Comparison of ENCODE assay signal across 8 mouse cellular contexts in the genomic region with DNA sequence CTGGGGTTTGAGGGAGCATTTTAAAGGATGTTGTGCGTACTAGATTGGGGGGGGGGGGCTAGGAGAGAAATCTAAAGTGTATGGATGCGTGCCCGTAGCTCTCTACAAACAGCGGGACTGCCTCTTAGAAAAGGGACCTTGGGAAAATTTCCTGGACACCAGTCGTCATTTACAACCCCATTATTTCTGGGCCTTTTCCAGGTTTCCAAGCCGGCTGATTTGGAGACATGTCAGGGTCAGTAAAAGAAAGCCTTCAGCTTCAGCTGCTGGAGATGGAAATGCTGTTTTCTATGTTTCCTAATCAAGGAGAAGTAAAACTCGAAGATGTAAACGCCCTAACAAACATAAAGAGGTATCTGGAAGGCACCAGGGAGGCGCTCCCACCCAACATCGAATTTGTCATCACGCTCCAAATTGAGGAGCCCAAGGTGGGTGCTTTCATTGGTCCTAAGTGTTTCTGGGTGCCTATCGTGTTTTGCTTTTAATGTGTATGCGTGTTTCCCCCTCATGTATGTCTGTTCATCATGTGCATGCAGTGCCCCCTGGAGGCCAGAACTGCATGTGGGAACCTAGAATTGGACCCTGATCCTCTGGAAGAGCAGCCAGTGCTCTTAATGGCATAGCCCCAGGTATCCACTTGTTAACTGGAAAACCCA. TPM values are rescaled to one million over a fixed set of nuclear protein-coding genes. Genes with fewer than 3 reads are reported as not detected.
DNase-seq lines count a peak whose midpoint lies in the region; ATAC-seq and TF ChIP-seq lines count a peak whose summit lies in the region.

No protein-coding gene starts in this region.

- TF ChIP-seq POLR2A in ES-Bruce4 (IDR thresholded peaks at IDR 0.05; ENCODE audit: insufficient read depth, low read length): no peak

- peak; percentile 78 for TF ChIP-seq CTCF in ES-Bruce4 (IDR thresholded peaks at IDR 0.05; ENCODE audit: low read depth, low read length)
- TF ChIP-seq CTCF in liver, postnatal 0 days (IDR thresholded peaks at IDR 0.05; ENCODE audit: low read depth): peak; percentile 92

- H3K9me3 ChIP-seq in ES-Bruce4 (replicated peaks; ENCODE audit: control insufficient read depth, insufficient read depth, low read length, poor library complexity, severe bottlenecking): no peaks in the 10 kb centered on the region
- no peaks in the 10 kb centered on the region for H3K9me3 ChIP-seq in forebrain, embryonic 14.5 days (replicated peaks; ENCODE audit: control insufficient read depth, low read length)
- H3K9me3 ChIP-seq in liver, postnatal 0 days (ENCODE audit: low read length): no peaks in the 10 kb centered on the region
- H3K9me3 ChIP-seq in neural tube, embryonic 13.5 days: no peaks in the 10 kb centered on the region

- H3K4me2 ChIP-seq in forebrain, embryonic 14.5 days (ENCODE audit: low read length): peak overlapping the region; percentile 100
- peak overlapping the region; percentile 98 for H3K4me2 ChIP-seq in liver, postnatal 0 days (ENCODE audit: low read depth, low read length)
- peak overlapping the region; percentile 98 for H3K4me2 ChIP-seq in neural tube, embryonic 13.5 days

- H3K4me1 ChIP-seq in ES-Bruce4 (ENCODE audit: control insufficient read depth, insufficient read depth, low read length): no peaks in the 10 kb centered on the region
- peaks cover 6% of the 10 kb centered on the region; the same call in 1 of the 2 replicates for H3K4me1 ChIP-seq in forebrain, embryonic 14.5 days (ENCODE audit: control insufficient read depth, insufficient read depth, low read length)
- H3K4me1 ChIP-seq in liver, postnatal 0 days (ENCODE audit: insufficient read depth): peaks cover 19% of the 10 kb centered on the region
- peaks cover 21% of the 10 kb centered on the region for H3K4me1 ChIP-seq in neural tube, embryonic 13.5 days (replicated peaks)

- no peak for TF ChIP-seq EP300 in ES-Bruce4 (IDR thresholded peaks at IDR 0.05; ENCODE audit: insufficient read depth, low read depth, low read length)
- TF ChIP-seq EP300 in liver, postnatal 0 days (IDR thresholded peaks at IDR 0.05; ENCODE audit: low read depth): no peak

- intact Hi-C loops in heart, postnatal 14 days (cut with DNase I): no loop called here

- H3K9ac ChIP-seq in ES-Bruce4 (ENCODE audit: low read depth, poor library complexity, severe bottlenecking): peak overlapping the region; percentile 63
- H3K9ac ChIP-seq in forebrain, embryonic 14.5 days (ENCODE audit: low read length): peak overlapping the region; percentile 66
- H3K9ac ChIP-seq in liver, postnatal 0 days (replicated peaks): peak overlapping the region; percentile 69; the same call in 1 of the 2 replicates
- H3K9ac ChIP-seq in neural tube, embryonic 13.5 days: peak overlapping the region; percentile 79

- peaks cover 9% of the 10 kb centered on the region; the same call in 1 of the 2 replicates for H3K36me3 ChIP-seq in ES-Bruce4 (ENCODE audit: control insufficient read depth, insufficient read depth, low read length, poor library complexity, severe bottlenecking)
- peaks cover 14% of the 10 kb centered on the region for H3K36me3 ChIP-seq in forebrain, embryonic 14.5 days (ENCODE audit: control insufficient read depth, insufficient read depth, low read length)
- H3K36me3 ChIP-seq in liver, postnatal 0 days (replicated peaks; ENCODE audit: insufficient read depth, low read length): no peaks in the 10 kb centered on the region; the same call in 1 of the 2 replicates
- H3K36me3 ChIP-seq in neural tube, embryonic 13.5 days: peaks cover 17% of the 10 kb centered on the region

- H3K27me3 ChIP-seq in ES-Bruce4 (ENCODE audit: control insufficient read depth, insufficient read depth, low read length, poor library complexity, severe bottlenecking): no peaks in the 10 kb centered on the region
- H3K27me3 ChIP-seq in forebrain, embryonic 14.5 days (replicated peaks; ENCODE audit: control insufficient read depth, insufficient read depth, low read length): no peaks in the 10 kb centered on the region
- H3K27me3 ChIP-seq in liver, postnatal 0 days (ENCODE audit: insufficient read depth, low read length): no peaks in the 10 kb centered on the region
- H3K27me3 ChIP-seq in neural tube, embryonic 13.5 days: no peaks in the 10 kb centered on the region

- DNase-seq in c-Kit-positive CD71-positive TER-119-negative erythroid progenitor cells, embryonic 14.5 days (ENCODE audit: low read depth): peak; percentile 82
- DNase-seq in forebrain, embryonic 14.5 days (ENCODE audit: low spot score): peak; percentile 89
- DNase-seq in heart, postnatal 14 days: peak; percentile 77 to 80
- DNase-seq in large intestine, adult 2 months (ENCODE audit: low read depth, low spot score): peak; percentile 73
- peak; percentile 87 for DNase-seq in liver, postnatal 0 days
- DNase-seq in telencephalon, adult 2 months (ENCODE audit: low read depth, low spot score): peak; percentile 53

- peak; percentile 11; the same call in 1 of the 2 replicates for ATAC-seq in forebrain, embryonic 14.5 days
- ATAC-seq in liver, postnatal 0 days: no peak
- peak; percentile 7 for ATAC-seq in neural tube, embryonic 13.5 days (ENCODE audit: low read depth)

- WGBS in forebrain, embryonic 14.5 days: 8% methylated on average over 13 of the region's 13 CpGs
- 6% methylated on average over 13 of the region's 13 CpGs for WGBS in large intestine, adult 2 months
- 6% methylated on average over 13 of the region's 13 CpGs for WGBS in liver, postnatal 0 days (ENCODE audit: insufficient replicate concordance)
- 10% methylated on average over 13 of the region's 13 CpGs for WGBS in neural tube, embryonic 13.5 days

- H3K27ac ChIP-seq in ES-Bruce4 (ENCODE audit: insufficient read depth, low read length): no peak overlapping the region
- no peak overlapping the region for H3K27ac ChIP-seq in forebrain, embryonic 14.5 days (ENCODE audit: low read depth, low read length)
- H3K27ac ChIP-seq in liver, postnatal 0 days (ENCODE audit: low read depth): no peak overlapping the region
- no peak overlapping the region for H3K27ac ChIP-seq in neural tube, embryonic 13.5 days (replicated peaks)

- peak overlapping the region; percentile 94 for H3K4me3 ChIP-seq in ES-Bruce4 (ENCODE audit: low read depth, low read length)
- H3K4me3 ChIP-seq in forebrain, embryonic 14.5 days (ENCODE audit: low read depth, low read length): peak overlapping the region; percentile 67
- H3K4me3 ChIP-seq in liver, postnatal 0 days (ENCODE audit: low read depth, low read length): peak overlapping the region; percentile 64
- H3K4me3 ChIP-seq in neural tube, embryonic 13.5 days: peak overlapping the region; percentile 68

RNA-seq across cellular contexts. Expression of a gene that starts 1.0 kb away (rescaled TPM):
- polyA plus RNA-seq in ES-Bruce4 (2011; ENCODE audit: insufficient read depth, insufficient read length, low read depth, missing spikeins): 6.9 and 7.4 TPM in 2 replicates
- 9.0 and 9.4 TPM in 2 replicates for polyA plus RNA-seq in forebrain, embryonic 14.5 days (2014; fragmentation: Nextera tagmentation; extraction: Ambion mirVana)
- under 1 TPM; 0.76 to 0.83 TPM for total RNA-seq in heart, postnatal 14 days (2021)
- polyA plus RNA-seq in large intestine, adult 2 months (2012; rRNA removed): 1.3 and 2.0 TPM in 2 replicates
- polyA plus RNA-seq in liver, postnatal 0 days (2015; fragmentation: Nextera tagmentation; extraction: Ambion mirVana): 1.2 and 1.4 TPM in 2 replicates
- 13.5 and 13.8 TPM in 2 replicates for polyA plus RNA-seq in neural tube, embryonic 13.5 days (2015; fragmentation: Nextera tagmentation; extraction: Ambion mirVana)

RNA-seq across cellular contexts. Expression of a gene that starts 1.1 kb away (rescaled TPM):
- polyA plus RNA-seq in ES-Bruce4 (2011; ENCODE audit: insufficient read depth, insufficient read length, low read depth, missing spikeins): 28.1 and 34.3 TPM in 2 replicates
- 38.2 and 42.0 TPM in 2 replicates for polyA plus RNA-seq in forebrain, embryonic 14.5 days (2014; fragmentation: Nextera tagmentation; extraction: Ambion mirVana)
- 1 to 10 TPM; 5.8 to 8.9 TPM for total RNA-seq in heart, postnatal 14 days (2021)
- polyA plus RNA-seq in large intestine, adult 2 months (2012; rRNA removed): 11.9 and 14.9 TPM in 2 replicates
- 26.5 and 28.2 TPM in 2 replicates for polyA plus RNA-seq in liver, postnatal 0 days (2015; fragmentation: Nextera tagmentation; extraction: Ambion mirVana)
- 37.4 and 41.0 TPM in 2 replicates for polyA plus RNA-seq in neural tube, embryonic 13.5 days (2015; fragmentation: Nextera tagmentation; extraction: Ambion mirVana)
